Mouse (Mus musculus) heart, embryonic 11.5 days (tissue): ENCODE data around the gene Gm37240. TPM values are rescaled to one million over a fixed set of nuclear protein-coding genes. Genes with fewer than 3 reads are reported as not detected.

Experiments used
- ATAC-seq: fragments of 200-750 bp; cut with Nextera tagmentation; replicated peaks from 2 replicates; pipeline ENCODE4 v1.8.0; 2017; ENCODE audit warnings: moderate library complexity; ENCODE audit not compliant: insufficient number of reproducible peaks, low FRiP score, low TSS enrichment
- H3K27ac ChIP-seq: fragments of 300-500 bp; sonication (generic); 2 replicates; pipeline ENCODE4 v1.5.1; 2014; ENCODE audit warnings: mild to moderate bottlenecking, low read depth, low read length
- H3K27me3 ChIP-seq: fragments of 300-500 bp; sonication (generic); 2 replicates; pipeline ENCODE4 v1.6.1; 2014; ENCODE audit warnings: mild to moderate bottlenecking, low read length, mixed read lengths; ENCODE audit not compliant: control insufficient read depth, insufficient read depth
- H3K36me3 ChIP-seq: fragments of 300-500 bp; sonication (generic); 2 replicates; pipeline ENCODE4 v1.6.1; 2014; ENCODE audit warnings: mild to moderate bottlenecking, low read length, moderate library complexity, mixed read lengths; ENCODE audit not compliant: control insufficient read depth, insufficient read depth
- H3K4me1 ChIP-seq: fragments of 300-500 bp; sonication (generic); 2 replicates; pipeline ENCODE4 v1.6.1; 2014; ENCODE audit warnings: low read length; ENCODE audit not compliant: control insufficient read depth, insufficient read depth
- H3K4me2 ChIP-seq: fragments of 300-500 bp; sonication (generic); 2 replicates; pipeline ENCODE4 v1.6.1; 2014; ENCODE audit warnings: mild to moderate bottlenecking, moderate library complexity
- H3K4me3 ChIP-seq: fragments of 300-500 bp; sonication (generic); 2 replicates; pipeline ENCODE4 v1.5.1; 2014; ENCODE audit warnings: low read depth, low read length
- H3K9ac ChIP-seq: fragments of 300-500 bp; sonication (generic); 2 replicates; pipeline ENCODE4 v1.6.1; 2014; ENCODE audit warnings: mild to moderate bottlenecking, low read depth, low read length, moderate library complexity
- H3K9me3 ChIP-seq: fragments of 300-500 bp; sonication (generic); replicated peaks from 2 replicates; pipeline ENCODE4 v1.6.1; 2016; ENCODE audit warnings: low read length; ENCODE audit not compliant: control insufficient read depth
- WGBS: fragments of 180-500 bp; shearing (Covaris S2); extraction: QIAGEN DNeasy Blood & Tissue Kit; methylation state at CpG from one replicate; pipeline ENCODE4 v1.1.7; 2014; ENCODE audit not compliant: insufficient replicate concordance; 5-methylcytosine and 5-hydroxymethylcytosine counted together
- polyA plus RNA-seq: library from polyadenylated mRNA; unstranded; fragments of >200 nt; fragmentation: Nextera tagmentation; extraction: Ambion mirVana; gene quantifications from 2 replicates; pipeline ENCODE4 v1.2.1, GENCODE M21; 2014

Gm37240 gene
- polyA plus RNA-seq, 1 experiment from 2014 or later: 4.5 TPM

- no peak overlapping the region for H3K27ac ChIP-seq
- no peaks in the 10 kb centered on the region for H3K9me3 ChIP-seq
- H3K4me2 ChIP-seq: no peak overlapping the region
- no peaks in the 10 kb centered on the region for H3K27me3 ChIP-seq
- no peak overlapping the region for H3K4me3 ChIP-seq
- H3K4me1 ChIP-seq: peaks cover 8% of the 10 kb centered on the region; the same call in 1 of the 2 replicates
- no peak for ATAC-seq
- no peaks in the 10 kb centered on the region for H3K36me3 ChIP-seq
- H3K9ac ChIP-seq: no peak overlapping the region
Measured at GRCm38 (mm10) chr3:84810803-84811202, 1076.5 kb downstream of the Gm37240 start.

- Histone ChIP-seq H3K36me3 (no peaks in the 10 kb centered on the region), H3K27me3 (no peaks in the 10 kb centered on the region), H3K4me2 (no peak overlapping the region), H3K4me3 (no peak overlapping the region), H3K4me1 (peaks cover 5% of the 10 kb centered on the region; the same call in 1 of the 2 replicates), H3K9me3 (no peaks in the 10 kb centered on the region), H3K9ac (no peak overlapping the region), H3K27ac (no peak overlapping the region)
- no peak for ATAC-seq
Measured at GRCm38 (mm10) chr3:84808906-84809305, 1078.4 kb downstream of the Gm37240 start.

GRCm38 (mm10) chr3:84807826-84808225, 1079.5 kb downstream of the Gm37240 start:
- WGBS: 75% methylated on average over 3 of the region's 3 CpGs
- Histone ChIP-seq H3K4me3 (no peak overlapping the region), H3K4me1 (peaks cover 1% of the 10 kb centered on the region; the same call in 1 of the 2 replicates), H3K27me3 (no peaks in the 10 kb centered on the region), H3K4me2 (no peak overlapping the region), H3K27ac (no peak overlapping the region), H3K9me3 (no peaks in the 10 kb centered on the region), H3K36me3 (no peaks in the 10 kb centered on the region), H3K9ac (no peak overlapping the region)
- ATAC-seq: no peak

GRCm38 (mm10) chr3:84806206-84806605, 1081.1 kb downstream of the Gm37240 start:
- no peak overlapping the region for H3K4me2 ChIP-seq
- H3K4me3 ChIP-seq: no peak overlapping the region
- no peak overlapping the region for H3K27ac ChIP-seq
- ATAC-seq: no peak
- no peak overlapping the region for H3K9ac ChIP-seq
- no peaks in the 10 kb centered on the region for H3K27me3 ChIP-seq
- no peaks in the 10 kb centered on the region; the same call in 1 of the 2 replicates for H3K4me1 ChIP-seq
- 70% methylated on average over 2 of the region's 2 CpGs for WGBS
- H3K9me3 ChIP-seq: no peaks in the 10 kb centered on the region
- H3K36me3 ChIP-seq: no peaks in the 10 kb centered on the region

- no peaks in the 10 kb centered on the region for H3K9me3 ChIP-seq
- WGBS: 22% methylated on average over 9 of the region's 9 CpGs
- no peak overlapping the region for H3K4me2 ChIP-seq
- no peaks in the 10 kb centered on the region for H3K36me3 ChIP-seq
- no peaks in the 10 kb centered on the region for H3K27me3 ChIP-seq
- no peaks in the 10 kb centered on the region; the same call in none of the 2 replicates for H3K4me1 ChIP-seq
- H3K27ac ChIP-seq: no peak overlapping the region
- H3K9ac ChIP-seq: no peak overlapping the region
- H3K4me3 ChIP-seq: no peak overlapping the region
- ATAC-seq: no peak
Measured at GRCm38 (mm10) chr3:84804036-84804435, 1083.3 kb downstream of the Gm37240 start.

- WGBS: 88% methylated on average over 4 of the region's 4 CpGs
Measured at GRCm38 (mm10) chr3:84787914-84788313, 1099.4 kb downstream of the Gm37240 start.

GRCm38 (mm10) chr3:84776084-84776483, 1111.2 kb downstream of the Gm37240 start:
- ATAC-seq: no peak
- Histone ChIP-seq H3K36me3 (no peaks in the 10 kb centered on the region), H3K4me3 (no peak overlapping the region), H3K4me1 (no peaks in the 10 kb centered on the region), H3K9ac (no peak overlapping the region), H3K27me3 (no peaks in the 10 kb centered on the region), H3K9me3 (no peaks in the 10 kb centered on the region), H3K27ac (no peak overlapping the region), H3K4me2 (no peak overlapping the region)
- 76% methylated on average over 1 of the region's 1 CpGs for WGBS

More at GRCm38 (mm10) chr3:84787914-84788313, 1099.4 kb downstream of the Gm37240 start:
- Histone ChIP-seq H3K27me3 (no peaks in the 10 kb centered on the region), H3K9ac (no peak overlapping the region), H3K4me3 (no peak overlapping the region), H3K4me1 (no peaks in the 10 kb centered on the region), H3K4me2 (no peak overlapping the region), H3K9me3 (no peaks in the 10 kb centered on the region), H3K36me3 (no peaks in the 10 kb centered on the region), H3K27ac (no peak overlapping the region)
- no peak for ATAC-seq

GRCm38 (mm10) chr3:84775577-84775976, 1111.7 kb downstream of the Gm37240 start:
- Histone ChIP-seq H3K4me2 (no peak overlapping the region), H3K27me3 (no peaks in the 10 kb centered on the region), H3K27ac (no peak overlapping the region), H3K9me3 (no peaks in the 10 kb centered on the region), H3K9ac (no peak overlapping the region), H3K36me3 (no peaks in the 10 kb centered on the region), H3K4me1 (no peaks in the 10 kb centered on the region), H3K4me3 (no peak overlapping the region)
- WGBS: 80% methylated on average over 4 of the region's 4 CpGs
- ATAC-seq: no peak

GRCm38 (mm10) chr3:84775067-84775423, 1112.3 kb downstream of the Gm37240 start:
- H3K4me2 ChIP-seq: no peak overlapping the region
- 77% methylated on average over 6 of the region's 6 CpGs for WGBS
- no peak overlapping the region for H3K9ac ChIP-seq
- H3K9me3 ChIP-seq: no peaks in the 10 kb centered on the region
- ATAC-seq: no peak
- H3K36me3 ChIP-seq: no peaks in the 10 kb centered on the region
- no peaks in the 10 kb centered on the region for H3K4me1 ChIP-seq
- no peak overlapping the region for H3K4me3 ChIP-seq
- H3K27me3 ChIP-seq: no peaks in the 10 kb centered on the region
- no peak overlapping the region for H3K27ac ChIP-seq
